Mouse (Mus musculus) brown adipose tissue, adult 24 weeks (tissue): ENCODE data around the gene Pla2g3. TPM values are rescaled to one million over a fixed set of nuclear protein-coding genes. Genes with fewer than 3 reads are reported as not detected.

Experiments
- H3K27ac ChIP-seq: fragments of 200-500 bp; replicated peaks from 2 replicates; pipeline ENCODE4 v1.5.1; 2012; ENCODE audit warnings: low read depth, mild to moderate bottlenecking, low read length
- H3K4me1 ChIP-seq: fragments of 200-500 bp; 2 replicates; pipeline ENCODE4 v1.6.1; 2012; ENCODE audit warnings: low read length, mixed read lengths; ENCODE audit not compliant: control insufficient read depth, insufficient read depth, insufficient read length
- H3K4me3 ChIP-seq: fragments of 200-500 bp; 2 replicates; pipeline ENCODE4 v1.5.1; 2012; ENCODE audit warnings: low read depth, mild to moderate bottlenecking, low read length, moderate library complexity; ENCODE audit not compliant: insufficient read depth
- polyA plus RNA-seq: library from polyadenylated mRNA; stranded (reverse); fragments of >200 nt; gene quantifications from 2 replicates; pipeline ENCODE4 v1.2.4, GENCODE M21; 2012; ENCODE audit not compliant: missing spikeins, insufficient read depth, insufficient read length

Gene Pla2g3
- polyA plus RNA-seq, 1 experiment = not detected

DNA sequence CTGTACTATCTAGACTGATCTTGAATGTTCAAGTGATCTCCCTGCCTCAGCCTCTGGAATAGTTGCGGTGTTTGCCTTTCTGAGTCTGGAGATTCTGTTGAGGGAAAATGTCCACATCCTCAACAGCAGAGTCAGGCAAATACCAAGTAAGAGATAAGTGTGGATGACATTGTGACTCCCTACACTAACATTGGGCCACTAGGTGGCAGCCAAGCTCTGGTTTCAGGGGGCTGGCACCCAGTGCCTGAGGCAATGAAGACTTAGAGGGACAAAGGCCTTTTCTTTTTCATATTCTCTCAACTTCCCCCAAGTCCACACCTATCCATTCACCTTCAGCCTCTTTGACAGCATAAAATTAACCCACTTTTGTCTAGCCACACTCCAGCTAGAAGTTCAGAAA is 15.6 kb upstream of the Pla2g3 start:
- H3K27ac ChIP-seq = no peak overlapping the region
- H3K4me3 ChIP-seq = no peak overlapping the region
- H3K4me1 ChIP-seq = no peaks in the 10 kb centered on the region

DNA sequence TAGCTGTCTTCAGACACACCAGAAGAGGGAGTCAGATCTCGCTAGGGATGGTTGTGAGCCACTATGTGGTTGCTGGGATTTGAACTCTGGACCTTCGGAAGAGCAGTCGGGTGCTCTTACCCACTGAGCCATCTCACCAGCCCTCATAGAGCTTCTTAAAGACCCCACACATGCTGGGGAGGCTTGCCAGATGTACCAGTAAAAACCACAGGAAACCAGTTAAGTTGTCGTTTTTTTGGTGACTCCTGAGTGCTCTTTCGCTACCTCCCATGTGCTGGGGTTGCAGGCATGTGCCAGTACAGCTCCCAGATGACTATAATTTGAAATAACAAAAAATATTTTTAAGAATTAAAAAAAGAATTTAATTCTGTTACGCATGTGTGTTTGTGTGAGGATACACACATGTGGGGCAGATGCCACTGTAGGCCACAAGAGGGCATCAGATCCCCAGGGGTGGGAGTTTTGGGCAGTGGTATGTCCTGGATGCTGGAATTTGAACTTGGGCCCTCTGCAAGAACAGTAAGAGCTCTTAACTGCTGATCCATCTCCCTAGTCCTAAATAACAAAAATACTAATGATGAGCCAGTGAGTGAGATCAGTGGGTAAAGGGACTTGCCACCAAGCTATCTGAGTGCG is 13.5 kb upstream of the Pla2g3 start:
- Histone ChIP-seq H3K4me3 (no peak overlapping the region), H3K4me1 (no peaks in the 10 kb centered on the region)

DNA sequence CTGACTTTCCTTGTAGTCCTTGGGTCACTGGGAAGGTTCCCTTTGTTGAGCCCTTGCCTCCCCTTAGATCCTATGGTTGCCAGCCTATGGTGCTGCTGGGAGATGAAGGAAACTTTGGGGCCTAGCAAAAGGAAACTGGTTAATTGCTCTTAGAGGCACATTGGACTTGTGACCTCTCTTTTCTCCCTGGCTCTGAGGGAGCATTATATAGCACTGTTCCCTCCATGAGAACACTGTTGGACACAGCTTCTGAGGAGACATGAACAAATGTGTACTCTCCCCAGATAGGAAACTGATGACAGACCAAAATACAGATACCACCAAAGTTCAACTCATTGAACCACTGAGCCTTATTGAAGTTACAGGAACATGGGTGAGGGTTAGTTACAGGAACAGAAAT is 12.6 kb upstream of the Pla2g3 start:
- no peak overlapping the region for H3K4me3 ChIP-seq
- no peak overlapping the region for H3K27ac ChIP-seq
- H3K4me1 ChIP-seq = no peaks in the 10 kb centered on the region

More for the DNA sequence above, 13.5 kb upstream of the Pla2g3 start:
- H3K27ac ChIP-seq = no peak overlapping the region

DNA sequence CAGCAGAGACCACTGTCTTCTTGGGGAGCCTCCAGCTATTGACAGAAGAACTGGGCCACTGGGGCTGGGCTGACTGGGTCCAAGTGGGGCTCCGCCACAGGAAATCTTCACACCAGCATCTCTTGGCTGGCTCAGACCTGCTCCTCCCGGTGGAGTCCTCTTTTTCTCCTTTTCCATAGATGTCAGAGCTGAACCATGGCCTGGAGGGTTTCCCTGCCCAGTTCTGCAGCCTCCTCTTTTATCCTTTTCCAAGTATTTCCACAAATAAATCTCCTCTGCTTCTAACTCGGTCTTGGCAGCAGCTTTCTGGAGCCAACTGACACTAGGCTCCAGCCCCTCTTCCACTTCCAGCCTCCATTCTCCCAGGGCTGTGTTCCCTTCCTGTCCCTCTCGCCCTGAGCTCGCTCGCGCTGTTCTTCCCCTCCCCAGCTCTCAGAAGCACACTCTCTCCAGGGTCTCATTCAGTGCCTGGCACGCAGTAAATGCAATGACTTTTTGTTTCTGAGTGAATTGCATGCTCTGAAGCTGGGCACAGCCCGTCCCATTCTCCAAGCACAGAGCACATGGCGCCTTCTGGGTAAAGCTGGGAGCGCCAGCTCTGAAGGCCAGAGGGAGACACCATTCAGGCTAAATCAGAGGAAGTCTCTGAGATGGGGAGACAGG is 4.0 kb upstream of the Pla2g3 start:
- Histone ChIP-seq H3K4me1 (no peaks in the 10 kb centered on the region), H3K4me3 (no peak overlapping the region), H3K27ac (no peak overlapping the region)

DNA sequence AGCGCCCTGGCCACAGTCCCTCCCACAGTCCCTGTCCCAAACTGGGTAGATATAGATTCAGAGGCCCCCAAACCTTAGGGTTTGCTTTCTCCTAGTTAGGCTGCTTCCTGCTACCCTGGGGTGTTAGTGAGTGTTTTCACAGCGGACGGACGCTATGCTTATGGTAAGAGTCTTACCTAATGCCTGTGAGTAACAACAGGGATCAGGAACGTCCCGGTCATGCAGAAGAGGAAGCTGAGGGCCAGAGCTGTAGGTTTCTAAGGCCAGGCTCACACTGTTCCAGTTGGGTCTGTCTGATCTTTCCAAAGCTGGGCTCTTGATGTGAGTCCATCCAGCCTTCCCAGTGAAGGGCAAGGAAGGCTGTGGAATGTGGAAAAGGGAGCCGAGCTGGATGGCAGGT is 1.7 kb upstream of the Pla2g3 start:
- no peak overlapping the region for H3K27ac ChIP-seq
- no peaks in the 10 kb centered on the region for H3K4me1 ChIP-seq
- H3K4me3 ChIP-seq = no peak overlapping the region

DNA sequence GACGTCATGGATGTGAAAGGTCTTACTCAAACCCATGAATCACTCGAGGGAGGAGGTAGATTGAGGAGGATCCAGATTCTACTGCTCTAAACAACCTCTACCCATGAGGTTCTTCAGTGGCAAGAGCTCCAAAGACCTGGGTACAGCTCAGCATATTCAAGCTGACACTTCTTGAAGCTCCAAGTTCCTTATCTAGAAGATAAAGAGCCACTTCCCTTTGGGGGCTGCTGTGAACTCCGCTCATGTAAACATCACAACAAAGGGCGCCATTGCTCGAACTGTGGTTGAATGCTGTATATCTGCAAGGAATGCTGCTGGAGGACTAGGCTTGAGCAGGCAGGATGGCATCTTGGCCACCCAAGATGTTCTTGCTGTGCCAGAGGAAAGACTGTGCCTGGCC is 952 bp downstream of the Pla2g3 start:
- Histone ChIP-seq H3K4me3 (no peak overlapping the region), H3K4me1 (no peaks in the 10 kb centered on the region)

DNA sequence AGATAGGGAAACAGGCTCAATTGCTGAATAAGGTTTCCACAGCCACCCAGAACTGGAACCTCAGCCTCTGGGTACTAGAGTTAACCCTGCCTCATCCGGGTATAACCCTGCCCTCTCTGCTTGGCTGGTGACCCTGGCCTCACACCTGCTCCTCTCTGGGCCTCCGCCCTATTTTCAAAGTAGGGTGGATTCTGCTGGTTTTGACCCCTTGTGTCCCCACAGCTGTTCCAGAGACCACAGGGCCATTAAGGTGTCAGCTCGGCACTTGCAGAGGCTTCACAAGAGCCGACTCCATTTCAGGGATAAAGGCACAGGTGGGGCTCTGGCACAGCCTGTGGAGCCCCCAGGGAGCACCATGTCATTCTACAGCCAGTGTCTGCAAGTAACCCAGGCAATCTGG is 4.7 kb downstream of the Pla2g3 start:
- H3K4me3 ChIP-seq = no peak overlapping the region
- no peak overlapping the region for H3K27ac ChIP-seq
- H3K4me1 ChIP-seq = no peaks in the 10 kb centered on the region

More for the DNA sequence above, 952 bp downstream of the Pla2g3 start:
- H3K27ac ChIP-seq = no peak overlapping the region

DNA sequence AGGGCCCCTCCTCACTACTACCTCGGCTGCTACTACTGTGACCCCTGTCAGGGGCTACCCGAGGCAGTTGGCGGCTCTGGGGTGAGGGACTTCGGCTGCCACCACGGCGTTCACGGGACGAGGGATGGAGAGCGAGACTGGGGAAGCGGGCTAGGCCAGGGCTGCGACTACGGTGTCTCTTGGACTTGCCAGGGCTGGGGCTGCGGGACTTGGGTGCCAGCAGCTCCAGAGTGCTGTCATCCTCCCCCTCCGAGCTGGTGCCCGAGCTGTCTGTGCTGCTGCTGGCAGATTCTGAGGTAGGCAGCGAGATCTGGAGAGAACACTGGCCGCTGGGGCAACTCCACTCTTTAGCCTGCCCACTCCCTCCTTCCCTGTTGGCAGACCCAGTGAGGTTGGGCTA is 6.8 kb downstream of the Pla2g3 start:
- no peaks in the 10 kb centered on the region for H3K4me1 ChIP-seq
- no peak overlapping the region for H3K4me3 ChIP-seq
- H3K27ac ChIP-seq = no peak overlapping the region

DNA sequence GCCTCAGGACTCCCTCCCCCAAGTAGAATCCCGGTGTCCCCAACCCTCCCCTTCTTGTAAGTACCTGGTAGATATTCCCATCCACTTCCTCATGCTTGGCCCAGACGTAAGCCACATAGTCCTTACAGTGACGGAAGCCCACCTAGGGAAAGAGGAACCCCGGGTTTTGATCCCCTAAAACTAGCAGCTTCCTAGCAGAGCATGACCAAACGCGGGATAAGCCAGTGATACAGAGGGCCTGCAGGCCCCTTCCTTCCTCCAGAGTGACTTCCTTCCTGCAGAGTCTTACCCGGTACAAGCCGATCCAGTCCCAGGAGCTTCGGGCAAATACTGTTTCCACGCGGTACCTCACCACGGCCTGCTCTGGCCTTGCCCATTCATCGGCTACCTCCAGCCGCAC is 7.4 kb downstream of the Pla2g3 start:
- Histone ChIP-seq H3K4me3 (no peak overlapping the region), H3K27ac (no peak overlapping the region), H3K4me1 (no peaks in the 10 kb centered on the region)

DNA sequence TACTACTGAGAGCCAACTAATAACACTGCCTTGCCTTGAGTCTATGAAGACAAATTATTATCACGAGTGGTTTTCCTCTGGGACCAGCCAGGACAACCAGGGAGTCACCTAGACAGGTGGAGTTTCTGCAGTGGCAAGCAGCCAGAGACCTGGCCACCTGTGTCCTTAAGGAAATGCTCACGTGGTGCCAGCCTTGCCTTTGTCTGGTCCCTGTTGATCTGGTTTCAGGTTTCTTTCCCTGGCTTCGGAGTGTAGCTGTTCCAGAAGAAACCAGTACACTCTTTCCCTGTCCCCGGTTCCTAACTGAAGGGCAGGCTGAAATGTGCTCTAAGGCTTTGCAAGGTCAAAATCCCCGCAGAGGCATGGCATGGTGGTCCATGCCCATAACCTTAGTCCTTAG is 8.7 kb downstream of the Pla2g3 start:
- no peak overlapping the region for H3K4me3 ChIP-seq
- no peaks in the 10 kb centered on the region for H3K4me1 ChIP-seq
- no peak overlapping the region for H3K27ac ChIP-seq

DNA sequence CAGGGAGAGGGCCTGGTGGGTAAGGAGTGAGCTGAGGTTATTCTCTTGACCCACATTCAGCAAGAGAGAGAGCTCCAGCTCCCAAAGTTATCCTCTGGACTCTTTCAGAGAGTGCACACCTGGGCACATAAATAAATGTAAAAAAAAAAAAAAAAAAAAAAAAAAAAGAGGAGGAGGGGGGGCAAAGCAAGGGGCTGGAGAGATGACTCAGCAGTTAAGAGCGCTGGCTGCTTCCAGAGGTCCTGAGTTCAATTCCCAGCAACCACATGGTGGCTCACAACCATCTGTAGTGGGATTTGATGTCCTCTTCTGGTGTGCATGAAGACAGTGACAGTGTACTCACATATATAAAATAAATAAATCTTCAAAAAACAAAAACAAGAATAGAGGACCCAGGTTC is 9.2 kb downstream of the Pla2g3 start:
- Histone ChIP-seq H3K4me1 (no peaks in the 10 kb centered on the region), H3K4me3 (no peak overlapping the region), H3K27ac (no peak overlapping the region)

DNA sequence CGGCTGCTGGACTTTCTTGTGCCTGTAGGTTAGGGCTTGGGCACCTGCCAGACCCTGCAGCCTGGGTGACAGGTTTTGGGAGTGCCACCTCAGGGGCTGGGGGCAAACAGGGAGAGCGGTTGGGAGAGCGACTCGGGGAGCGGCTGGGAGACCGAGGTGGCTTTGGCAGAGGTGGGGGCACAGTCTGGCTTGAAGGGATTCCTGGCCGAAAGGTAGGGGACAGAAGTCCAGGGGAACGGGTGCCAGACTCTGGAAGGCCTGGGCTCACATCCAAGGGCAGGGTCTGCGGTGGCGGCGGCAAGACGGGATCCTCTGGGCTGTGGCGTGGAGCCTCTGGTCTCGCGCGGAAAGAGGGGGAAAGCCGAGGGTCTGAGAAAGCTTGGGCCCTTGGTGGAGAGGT is 14.0 kb downstream of the Pla2g3 start:
- no peaks in the 10 kb centered on the region for H3K4me1 ChIP-seq
- no peak overlapping the region for H3K27ac ChIP-seq
- no peak overlapping the region for H3K4me3 ChIP-seq

DNA sequence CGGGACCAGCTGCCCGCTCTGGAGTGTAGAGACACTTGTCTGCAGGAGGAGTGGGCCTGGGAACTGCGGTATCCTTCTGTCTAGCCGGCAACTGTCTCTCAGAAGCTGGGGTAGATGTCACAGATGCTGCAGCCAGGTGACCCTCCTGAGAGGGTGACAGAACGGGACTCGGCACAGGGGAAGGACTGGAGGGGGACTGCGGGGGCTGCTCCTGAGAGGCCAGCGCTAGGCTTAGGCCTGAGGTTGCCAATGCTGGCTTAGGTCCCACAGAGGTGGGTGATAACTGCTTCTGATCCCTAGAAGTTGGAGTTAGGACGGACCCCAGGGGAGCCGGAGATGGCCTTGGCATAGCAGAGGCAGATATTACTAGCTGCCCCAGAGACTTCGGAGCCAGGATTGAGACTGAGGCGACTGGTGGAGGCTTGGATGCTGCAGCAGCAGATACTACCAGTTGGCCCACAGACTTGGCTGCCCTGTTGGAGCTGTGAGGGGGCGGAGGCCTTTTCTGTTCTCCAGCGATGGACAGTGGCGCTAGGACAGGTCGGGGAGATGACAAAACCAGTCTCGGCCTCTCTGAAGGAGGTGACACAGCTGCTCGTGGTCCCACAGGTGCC is 14.5 kb downstream of the Pla2g3 start:
- Histone ChIP-seq H3K27ac (no peak overlapping the region), H3K4me1 (no peaks in the 10 kb centered on the region), H3K4me3 (no peak overlapping the region)

DNA sequence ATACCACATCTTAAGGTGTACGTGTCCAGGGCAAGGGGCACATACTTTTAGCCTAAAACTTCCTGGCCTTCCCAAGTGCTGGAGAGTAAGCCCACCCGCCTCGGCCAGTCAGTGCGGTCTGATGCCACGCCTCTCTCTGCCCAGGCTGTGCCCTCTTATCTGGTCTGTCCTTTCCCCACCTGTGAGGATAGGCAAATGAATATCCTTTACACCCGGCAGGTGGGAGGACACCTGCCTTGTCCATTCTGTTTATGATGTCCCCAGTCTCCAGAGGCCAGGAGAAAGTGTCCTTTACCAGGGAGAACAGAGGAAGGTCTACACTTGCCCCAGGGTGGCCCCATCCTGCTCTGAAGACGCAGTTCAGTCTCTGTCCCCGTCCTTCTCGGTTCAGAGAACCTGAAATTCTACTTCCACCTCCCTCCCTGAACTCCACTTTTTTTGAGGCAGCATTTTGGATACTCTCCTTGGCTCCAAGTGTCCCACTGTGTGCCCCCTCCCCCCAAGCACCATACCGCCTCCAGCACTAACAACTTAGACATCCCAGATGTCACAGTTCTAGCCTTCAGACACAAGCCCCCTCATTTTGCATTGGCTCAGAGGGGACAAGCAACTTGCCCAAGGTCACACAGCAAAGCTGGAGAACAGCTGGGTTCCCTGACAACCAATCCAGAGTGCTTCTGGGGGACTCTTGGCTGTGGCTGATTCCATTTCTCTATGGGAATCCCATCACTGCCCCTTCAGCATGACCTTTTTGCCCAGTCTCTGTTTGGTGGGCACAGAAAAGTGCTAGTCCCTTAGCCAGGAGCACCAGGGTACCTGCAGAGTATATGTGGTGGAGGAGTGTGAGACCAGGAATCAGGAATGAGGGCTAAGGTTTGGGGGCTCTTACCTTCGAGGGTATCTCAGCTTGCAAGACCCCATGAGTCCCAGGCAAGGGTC is 15.9 kb downstream of the Pla2g3 start:
- Histone ChIP-seq H3K27ac (no peak overlapping the region), H3K4me3 (no peak overlapping the region), H3K4me1 (no peaks in the 10 kb centered on the region)

DNA sequence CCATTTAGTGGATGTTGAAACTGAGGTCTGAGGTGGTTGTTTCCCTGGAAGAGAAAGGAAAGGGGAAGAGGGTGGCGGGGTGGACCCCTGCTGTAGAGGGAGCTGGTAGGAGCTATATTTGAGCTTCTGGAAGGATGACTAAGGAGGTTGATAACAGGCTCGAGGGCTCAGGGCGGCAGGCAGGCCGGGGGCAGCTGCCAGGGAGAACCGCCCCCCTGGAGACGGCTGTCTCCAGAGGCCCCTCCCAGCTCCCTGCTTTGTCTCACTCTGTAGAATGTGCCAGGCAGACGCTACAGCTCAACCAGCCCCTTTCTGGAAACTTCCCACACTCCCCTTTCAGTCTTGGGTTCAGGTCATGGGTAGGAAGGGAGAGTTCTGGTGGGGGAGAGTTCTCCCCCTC is 20.1 kb downstream of the Pla2g3 start:
- no peak overlapping the region for H3K27ac ChIP-seq
- no peaks in the 10 kb centered on the region for H3K4me1 ChIP-seq
- no peak overlapping the region for H3K4me3 ChIP-seq
